Mouse (Mus musculus): ENCODE results near the gene Cldn14.

DNA sequence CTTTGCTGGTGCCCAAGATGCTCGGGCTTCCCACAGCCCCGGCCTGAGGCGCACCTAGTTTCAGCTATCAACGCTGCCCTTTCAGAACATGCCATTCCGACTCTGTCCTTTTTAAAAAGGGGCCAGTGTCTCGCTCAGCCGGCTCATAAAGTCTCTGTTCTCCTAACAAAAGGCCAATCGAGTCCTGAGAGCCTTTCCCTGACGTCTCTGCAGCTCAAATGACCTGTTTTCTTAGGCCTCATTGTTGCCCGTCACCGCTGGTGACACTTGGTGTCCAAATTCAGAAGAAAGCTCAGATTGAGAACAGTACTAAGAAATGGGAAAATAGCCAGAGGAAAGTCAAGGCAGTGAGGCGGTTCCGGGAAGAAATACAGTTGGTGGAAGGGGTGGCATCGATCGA lies at the start of gene Cldn14:
- TF ChIP-seq POLR2A (IDR thresholded peaks at IDR 0.05; ENCODE audit: insufficient read depth, low read length) (no peak), EP300 (IDR thresholded peaks at IDR 0.05; ENCODE audit: insufficient read depth, low read depth, low read length) (no peak), CTCF (IDR thresholded peaks at IDR 0.05; ENCODE audit: low read depth, low read length) (no peak)

Measured in ES-Bruce4 (cell line).